Mouse (Mus musculus): Measurements from ENCODE around the gene Ets1. TPM values are rescaled to one million over a fixed set of nuclear protein-coding genes. Genes with fewer than 3 reads are reported as not detected.
A peak's percentile ranks its signal among the peaks of the same experiment; 100 is the strongest.

Gene Ets1
- polyA plus RNA-seq, 1 experiment from 2014 or later: 21.1 TPM

DNA sequence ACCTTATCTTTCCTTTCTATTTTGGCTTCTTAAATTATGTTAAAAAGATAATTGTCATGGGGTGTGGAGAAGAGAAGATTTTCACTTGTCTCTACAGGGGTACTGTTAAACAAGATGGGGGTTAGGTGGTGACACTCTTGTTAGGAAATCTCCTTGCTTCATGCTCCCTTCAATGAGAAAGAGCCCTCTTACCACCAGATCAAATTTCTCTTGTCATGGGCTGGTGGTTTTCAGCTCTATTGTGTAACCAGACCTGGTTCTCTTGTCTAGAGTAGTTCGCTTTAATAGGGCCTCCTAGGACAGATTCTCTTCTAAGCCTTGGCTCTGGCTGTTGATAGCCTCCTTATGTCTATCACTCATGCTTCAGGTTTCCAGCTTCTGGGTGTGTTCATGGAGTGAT, 18.3 kb downstream of the Ets1 start:
- Histone ChIP-seq H3K36me3 (replicated peaks) (no peaks in the 10 kb centered on the region), H3K9ac (no peak overlapping the region), H3K27ac (no peak overlapping the region), H3K4me2 (no peak overlapping the region), H3K27me3 (peaks cover 3% of the 10 kb centered on the region), H3K9me3 (no peaks in the 10 kb centered on the region), H3K4me1 (no peaks in the 10 kb centered on the region), H3K4me3 (replicated peaks) (no peak overlapping the region)
- 87% methylated on average over 1 of the region's 1 CpGs for WGBS
- ATAC-seq (ENCODE audit: low FRiP score): no peak

DNA sequence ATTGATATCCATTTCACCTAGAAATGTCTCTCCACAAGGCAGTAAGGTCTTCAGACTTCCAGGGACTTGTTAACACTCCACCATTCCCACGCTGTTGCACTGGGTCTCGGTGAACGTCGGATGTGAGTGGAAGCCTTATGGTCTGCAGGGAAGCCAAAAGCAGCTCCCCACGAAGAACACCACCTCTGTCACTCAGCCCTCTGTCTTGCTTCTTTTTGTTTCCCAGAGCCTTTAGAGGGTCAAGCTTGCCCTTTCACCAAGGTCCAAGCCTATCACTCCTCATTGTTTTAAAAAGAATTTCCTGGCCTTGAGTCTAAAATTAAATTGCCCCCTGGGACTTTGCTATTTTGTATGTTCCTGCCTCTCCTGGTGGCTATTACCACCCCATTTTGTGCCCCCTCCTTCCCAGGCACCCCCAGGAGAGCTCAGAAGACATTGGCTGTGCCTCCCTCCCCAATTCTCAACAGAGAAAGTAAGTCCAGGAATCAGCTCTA, 20.4 kb downstream of the Ets1 start:
- Histone ChIP-seq H3K9ac (no peak overlapping the region), H3K9me3 (no peaks in the 10 kb centered on the region), H3K27me3 (peaks cover 8% of the 10 kb centered on the region), H3K4me2 (no peak overlapping the region), H3K4me3 (replicated peaks) (no peak overlapping the region), H3K27ac (no peak overlapping the region), H3K4me1 (no peaks in the 10 kb centered on the region), H3K36me3 (replicated peaks) (no peaks in the 10 kb centered on the region)
- no peak for ATAC-seq (ENCODE audit: low FRiP score)
- WGBS: 63% methylated on average over 5 of the region's 5 CpGs

DNA sequence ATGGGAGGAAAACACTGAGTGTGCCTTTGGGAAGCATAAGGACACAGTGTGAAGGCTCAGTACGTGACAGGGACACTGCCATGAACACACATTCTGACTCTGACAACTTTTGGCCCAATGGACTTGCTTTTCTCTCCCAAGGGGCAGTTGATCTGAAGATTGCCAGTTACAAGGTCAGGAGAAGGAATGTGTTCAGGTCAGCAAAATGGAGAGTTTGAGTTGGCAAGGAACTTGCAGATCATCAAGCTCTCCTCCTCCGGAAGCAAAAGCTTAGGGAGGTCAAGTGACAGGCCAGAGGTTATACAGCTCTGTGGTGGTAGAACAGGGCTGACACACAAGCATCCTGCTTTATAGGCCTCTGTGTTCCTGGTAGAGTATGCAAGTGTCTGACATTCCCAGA, 21.1 kb downstream of the Ets1 start:
- Histone ChIP-seq H3K36me3 (replicated peaks) (no peaks in the 10 kb centered on the region), H3K27me3 (peaks cover 14% of the 10 kb centered on the region), H3K4me1 (no peaks in the 10 kb centered on the region), H3K9me3 (no peaks in the 10 kb centered on the region), H3K9ac (no peak overlapping the region), H3K27ac (no peak overlapping the region), H3K4me2 (no peak overlapping the region), H3K4me3 (replicated peaks) (no peak overlapping the region)
- 74% methylated on average over 2 of the region's 2 CpGs for WGBS
- no peak for ATAC-seq (ENCODE audit: low FRiP score)

DNA sequence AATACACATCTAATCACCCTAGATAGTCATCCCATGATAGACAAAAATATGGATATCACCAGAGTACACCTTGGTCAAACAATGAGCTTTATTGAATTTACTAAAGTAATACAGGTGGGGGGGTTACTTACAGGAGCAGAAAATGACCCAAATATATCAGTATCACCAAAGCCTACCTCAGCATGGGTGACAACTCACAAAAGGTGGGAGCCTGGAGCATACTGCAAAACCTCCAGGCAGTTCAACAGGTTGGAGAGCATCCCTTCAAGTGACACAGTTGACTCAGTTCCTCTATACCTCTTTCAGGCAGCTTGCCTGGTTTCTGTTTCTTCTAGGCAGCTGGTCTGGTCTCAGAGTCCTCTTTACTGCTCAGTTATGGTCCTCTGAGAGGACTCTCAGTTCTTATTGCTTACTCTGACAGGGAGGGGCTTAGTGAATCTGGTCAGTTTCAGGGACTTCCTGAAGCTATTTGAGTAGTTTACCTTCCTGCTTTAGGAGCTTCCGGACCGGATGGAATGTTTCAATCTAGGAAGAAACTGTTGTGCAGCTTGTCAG, 24.5 kb downstream of the Ets1 start:
- Histone ChIP-seq H3K27me3 (peaks cover 37% of the 10 kb centered on the region), H3K9me3 (no peaks in the 10 kb centered on the region), H3K4me2 (no peak overlapping the region), H3K9ac (no peak overlapping the region), H3K27ac (no peak overlapping the region), H3K36me3 (replicated peaks) (no peaks in the 10 kb centered on the region), H3K4me1 (no peaks in the 10 kb centered on the region), H3K4me3 (replicated peaks) (no peak overlapping the region)
- ATAC-seq (ENCODE audit: low FRiP score): no peak
- 100% methylated on average over 2 of the region's 2 CpGs for WGBS

DNA sequence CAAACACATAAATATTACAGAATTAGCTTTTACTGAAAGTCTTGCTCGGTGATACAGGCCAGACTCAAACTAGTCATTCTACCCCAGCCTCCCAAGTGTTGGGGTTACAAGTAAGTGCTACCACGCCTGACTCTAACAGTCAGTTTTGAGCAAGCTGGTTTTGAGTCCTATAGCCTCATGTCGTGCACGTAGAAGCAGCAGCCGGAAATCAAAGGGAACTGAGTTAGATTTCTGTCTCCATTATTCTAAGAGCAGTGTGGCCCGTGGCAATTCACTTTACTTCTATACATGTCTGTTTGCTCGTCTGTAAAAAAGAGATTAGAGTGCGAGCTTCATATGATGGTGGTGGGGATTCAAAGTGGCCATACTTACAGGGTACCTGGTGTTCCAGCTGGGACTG, 25.1 kb downstream of the Ets1 start:
- Histone ChIP-seq H3K4me2 (no peak overlapping the region), H3K9me3 (no peaks in the 10 kb centered on the region), H3K27me3 (peaks cover 41% of the 10 kb centered on the region), H3K36me3 (replicated peaks) (no peaks in the 10 kb centered on the region), H3K4me1 (no peaks in the 10 kb centered on the region), H3K27ac (no peak overlapping the region), H3K9ac (no peak overlapping the region), H3K4me3 (replicated peaks) (no peak overlapping the region)
- no peak for ATAC-seq (ENCODE audit: low FRiP score)
- 84% methylated on average over 8 of the region's 8 CpGs for WGBS

DNA sequence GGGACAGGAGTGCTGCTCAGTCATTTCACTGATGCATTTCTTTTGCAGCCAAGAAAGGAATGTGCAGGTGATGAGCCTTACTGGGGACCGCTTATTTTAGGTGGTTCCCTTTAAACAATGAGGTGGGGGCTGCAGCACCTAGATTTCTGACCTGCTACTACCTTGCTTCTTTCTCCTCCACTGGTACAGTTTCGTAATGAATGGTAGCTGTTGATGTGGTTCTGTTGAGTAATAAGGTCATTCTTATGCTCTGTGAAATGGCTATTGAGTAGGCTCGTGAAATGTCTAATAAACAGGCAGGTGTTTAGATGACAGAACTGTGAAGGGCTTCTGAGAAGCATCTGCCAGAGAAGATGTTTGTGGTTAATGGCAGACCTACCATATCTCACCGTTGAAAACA, 25.5 kb downstream of the Ets1 start:
- no peak overlapping the region for H3K27ac ChIP-seq
- H3K36me3 ChIP-seq (replicated peaks): no peaks in the 10 kb centered on the region
- H3K4me2 ChIP-seq: no peak overlapping the region
- peaks cover 46% of the 10 kb centered on the region for H3K27me3 ChIP-seq
- H3K9ac ChIP-seq: no peak overlapping the region
- ATAC-seq (ENCODE audit: low FRiP score): no peak
- no peak overlapping the region for H3K4me3 ChIP-seq (replicated peaks)
- H3K4me1 ChIP-seq: no peaks in the 10 kb centered on the region
- no peaks in the 10 kb centered on the region for H3K9me3 ChIP-seq
- WGBS: 88% methylated on average over 4 of the region's 4 CpGs

DNA sequence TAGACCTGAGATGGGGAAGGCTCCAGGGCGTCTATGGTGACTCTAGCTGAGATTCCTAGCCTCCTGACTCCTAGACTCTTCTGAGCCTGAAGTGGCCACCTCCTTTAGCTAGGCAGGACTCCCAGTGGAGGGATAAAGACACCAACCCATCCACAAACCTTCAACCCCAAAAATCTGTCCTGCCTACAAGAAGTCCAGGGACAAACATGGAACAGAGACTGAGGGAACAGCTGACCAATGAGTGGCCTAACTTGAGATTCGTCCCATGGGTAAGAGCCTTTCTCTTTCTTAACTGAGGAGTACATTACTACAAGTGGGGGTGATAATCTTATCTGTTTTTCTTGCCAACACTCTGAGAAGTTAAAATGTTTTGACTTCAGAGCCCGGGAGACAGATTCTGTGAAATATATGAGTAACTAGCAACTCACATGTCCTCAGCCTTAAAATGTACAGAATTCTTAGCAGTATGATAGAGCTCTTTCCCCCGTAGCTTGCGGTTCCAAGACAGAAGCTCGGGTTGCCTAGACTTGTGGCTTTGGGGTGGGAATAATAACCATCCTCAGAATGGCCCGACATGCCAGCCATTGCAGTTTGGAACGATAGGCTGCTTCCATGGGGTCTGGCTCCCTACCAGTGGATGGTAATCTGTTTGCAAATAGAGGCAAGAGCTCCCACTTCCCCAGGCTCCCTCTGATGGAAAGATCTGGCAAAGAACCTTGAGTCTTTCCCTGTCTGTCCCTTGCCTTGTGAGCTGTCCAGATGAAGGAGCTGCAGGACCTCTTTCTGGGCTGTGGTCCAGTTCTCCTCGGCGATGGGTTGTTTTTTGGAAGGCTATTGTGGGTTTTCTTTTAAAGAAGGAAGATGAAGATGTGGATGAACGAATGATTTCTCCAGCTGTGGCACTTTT, 30.8 kb downstream of the Ets1 start:
- 70% methylated on average over 11 of the region's 11 CpGs for WGBS
- Histone ChIP-seq H3K9me3 (no peaks in the 10 kb centered on the region), H3K27me3 (peaks cover 86% of the 10 kb centered on the region), H3K27ac (no peak overlapping the region), H3K36me3 (replicated peaks) (no peaks in the 10 kb centered on the region), H3K4me1 (peaks cover 18% of the 10 kb centered on the region), H3K4me2 (no peak overlapping the region), H3K9ac (no peak overlapping the region), H3K4me3 (replicated peaks) (no peak overlapping the region)
- no peak for ATAC-seq (ENCODE audit: low FRiP score)

DNA sequence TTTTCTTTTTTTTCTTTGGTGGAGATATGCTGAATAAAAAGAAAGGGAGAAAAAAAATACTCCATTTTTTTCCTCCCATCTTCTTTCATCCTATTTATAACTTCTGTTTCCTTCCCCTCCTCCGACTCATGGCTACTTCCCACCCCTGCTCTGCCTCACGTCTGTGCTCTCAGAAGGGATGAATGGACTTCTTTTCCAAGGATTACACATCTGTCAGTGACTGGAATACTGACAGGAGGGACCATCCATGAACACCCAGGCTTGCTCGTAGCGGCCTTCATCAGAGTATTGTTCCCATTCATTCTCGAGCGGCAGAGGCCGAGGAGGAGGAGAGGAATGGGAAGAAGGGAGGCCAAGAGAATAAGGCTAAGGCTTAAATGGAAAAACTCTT, 31.5 kb downstream of the Ets1 start:
- peaks cover 87% of the 10 kb centered on the region for H3K27me3 ChIP-seq

DNA sequence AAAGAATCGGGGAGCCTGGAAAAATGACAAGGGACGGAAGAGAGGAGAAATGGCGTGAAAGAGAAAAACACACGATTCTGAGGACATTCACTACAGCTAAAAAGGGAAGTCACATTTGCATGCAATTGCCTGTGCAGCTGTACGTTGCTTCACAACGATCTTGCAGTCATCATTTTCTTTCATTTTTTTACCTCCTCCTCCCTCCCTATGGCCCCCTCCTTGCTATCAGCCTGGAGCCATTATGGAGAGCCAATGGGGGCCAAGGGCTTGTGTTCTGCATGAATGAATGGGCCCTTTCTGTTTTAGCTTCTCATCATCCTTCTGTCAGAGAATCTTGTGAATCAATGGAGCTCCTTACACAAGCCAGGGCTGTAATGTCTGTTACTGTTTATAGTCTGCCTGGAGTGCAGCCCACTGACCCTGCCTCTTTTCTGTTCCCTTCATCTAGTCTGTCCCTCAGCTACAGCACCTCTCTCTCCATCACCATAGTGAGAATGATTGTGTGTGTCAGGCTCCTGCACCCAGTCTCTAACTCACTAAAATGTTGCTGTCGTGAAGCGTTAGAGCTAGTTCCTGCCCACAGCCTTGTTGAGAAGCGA, 32.2 kb downstream of the Ets1 start:
- peak; percentile 33; the same call in 1 of the 2 replicates for ATAC-seq (ENCODE audit: low FRiP score)
- no peak overlapping the region for H3K4me2 ChIP-seq
- H3K36me3 ChIP-seq (replicated peaks): no peaks in the 10 kb centered on the region
- H3K9ac ChIP-seq: no peak overlapping the region
- no peak overlapping the region for H3K27ac ChIP-seq
- WGBS: 48% methylated on average over 9 of the region's 9 CpGs
- H3K9me3 ChIP-seq: no peaks in the 10 kb centered on the region
- no peak overlapping the region for H3K4me3 ChIP-seq (replicated peaks)
- H3K4me1 ChIP-seq: peaks cover 28% of the 10 kb centered on the region
- peaks cover 89% of the 10 kb centered on the region for H3K27me3 ChIP-seq

More for the DNA sequence above, 31.5 kb downstream of the Ets1 start:
- ATAC-seq (ENCODE audit: low FRiP score): no peak
- no peak overlapping the region for H3K4me2 ChIP-seq
- H3K4me3 ChIP-seq (replicated peaks): no peak overlapping the region
- no peaks in the 10 kb centered on the region for H3K9me3 ChIP-seq
- H3K27ac ChIP-seq: no peak overlapping the region
- H3K9ac ChIP-seq: no peak overlapping the region
- H3K4me1 ChIP-seq: peaks cover 25% of the 10 kb centered on the region
- no peaks in the 10 kb centered on the region for H3K36me3 ChIP-seq (replicated peaks)
- 17% methylated on average over 7 of the region's 7 CpGs for WGBS

DNA sequence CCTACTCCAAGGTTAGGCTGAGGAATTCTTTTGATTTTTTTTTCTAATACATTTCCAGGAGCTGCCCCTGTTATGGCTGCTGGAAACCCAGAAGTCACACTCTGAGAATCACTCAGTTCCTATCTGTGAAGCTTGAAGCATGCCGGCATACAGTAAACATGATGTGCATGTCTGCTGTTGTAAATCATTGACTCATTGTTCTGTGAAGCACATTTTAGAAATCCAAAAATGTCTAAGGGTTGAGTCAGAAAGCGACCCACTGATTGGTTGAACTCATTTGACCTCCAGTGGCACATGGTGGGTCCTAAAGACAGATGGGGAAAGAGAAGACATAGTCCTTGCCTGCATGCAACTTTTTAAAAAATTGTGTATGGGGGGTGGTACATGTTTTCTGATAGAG, 33.4 kb downstream of the Ets1 start:
- H3K4me3 ChIP-seq (replicated peaks): no peak overlapping the region
- H3K9ac ChIP-seq: no peak overlapping the region
- ATAC-seq (ENCODE audit: low FRiP score): no peak
- H3K4me1 ChIP-seq: peaks cover 28% of the 10 kb centered on the region
- WGBS: 88% methylated on average over 2 of the region's 2 CpGs
- H3K27ac ChIP-seq: no peak overlapping the region
- no peaks in the 10 kb centered on the region for H3K36me3 ChIP-seq (replicated peaks)
- no peak overlapping the region for H3K4me2 ChIP-seq
- H3K9me3 ChIP-seq: no peaks in the 10 kb centered on the region
- H3K27me3 ChIP-seq: peaks cover 92% of the 10 kb centered on the region

DNA sequence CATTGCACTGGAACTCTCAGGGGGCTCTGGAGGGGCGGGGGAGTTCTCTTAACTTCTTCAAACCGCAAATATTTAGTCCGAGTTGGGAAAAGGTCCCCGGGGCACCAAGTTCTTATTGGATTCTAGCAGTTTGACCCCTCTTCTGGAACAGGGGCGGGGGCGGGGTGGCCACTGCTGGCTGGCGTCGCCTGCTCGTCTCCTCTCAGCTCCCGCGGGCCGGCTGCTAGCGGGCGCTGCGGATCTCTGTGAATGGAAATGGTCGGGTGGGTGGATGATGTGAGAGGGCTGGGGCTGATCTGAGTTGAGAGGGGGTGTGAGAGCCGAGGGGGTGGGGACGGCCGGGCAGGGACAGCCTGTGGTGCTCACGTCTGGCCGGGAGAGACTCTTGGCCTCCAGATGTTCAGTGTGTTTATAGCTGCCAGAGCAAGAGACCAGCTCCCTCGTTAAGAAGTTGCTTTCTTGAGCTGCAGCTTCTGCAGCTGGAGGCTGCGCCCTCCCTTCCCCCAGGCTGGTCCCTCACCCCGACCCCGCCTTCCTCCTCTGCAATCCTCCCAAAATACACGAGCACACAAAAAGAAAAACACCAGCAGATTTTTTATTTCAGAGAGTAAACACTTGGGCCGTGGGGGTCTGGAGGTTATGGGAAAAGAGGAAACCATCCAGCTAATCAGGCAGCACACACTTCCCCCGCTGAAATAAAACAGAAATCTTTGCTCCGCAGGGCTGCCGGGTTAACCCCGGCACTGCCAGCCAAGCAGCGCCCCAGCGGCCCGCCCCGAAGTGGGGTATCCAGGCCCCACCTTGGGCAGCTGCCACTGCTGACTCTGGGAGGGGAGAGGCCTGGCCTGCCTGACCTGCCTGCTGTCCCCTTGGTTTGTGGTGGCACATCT, 36.2 kb downstream of the Ets1 start:
- Histone ChIP-seq H3K9me3 (no peaks in the 10 kb centered on the region), H3K9ac (no peak overlapping the region), H3K36me3 (replicated peaks) (no peaks in the 10 kb centered on the region), H3K4me3 (replicated peaks) (peak overlapping the region; percentile 28), H3K4me1 (peaks cover 44% of the 10 kb centered on the region), H3K27me3 (peaks cover 93% of the 10 kb centered on the region), H3K4me2 (peak overlapping the region; percentile 57), H3K27ac (no peak overlapping the region)
- peak; percentile 48; the same call in 1 of the 2 replicates for ATAC-seq (ENCODE audit: low FRiP score)
- WGBS: under 1% methylated on average over 35 of the region's 35 CpGs

DNA sequence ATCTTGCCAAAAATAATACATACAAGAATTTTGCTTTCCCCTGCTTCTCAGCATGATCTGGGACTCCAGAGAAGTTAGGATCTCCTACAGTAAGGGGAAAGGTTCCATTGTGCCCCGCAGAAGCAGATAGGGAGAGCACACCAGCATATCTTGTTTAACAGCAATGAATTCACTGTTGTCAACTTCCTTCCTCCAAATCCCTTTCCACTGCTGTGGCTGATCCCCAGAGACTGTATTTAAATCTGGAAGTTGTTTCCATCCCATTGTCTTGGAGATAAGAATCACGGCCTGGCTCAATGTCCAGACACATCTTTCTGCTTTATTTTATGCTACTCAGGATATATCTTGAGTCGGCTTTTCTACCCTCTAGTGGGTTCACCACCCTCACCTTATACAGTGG, 37.9 kb downstream of the Ets1 start:
- ATAC-seq (ENCODE audit: low FRiP score): no peak
- WGBS: 78% methylated on average over 3 of the region's 3 CpGs
- Histone ChIP-seq H3K4me1 (peaks cover 32% of the 10 kb centered on the region), H3K4me3 (replicated peaks) (no peak overlapping the region), H3K4me2 (no peak overlapping the region), H3K9ac (no peak overlapping the region), H3K36me3 (replicated peaks) (no peaks in the 10 kb centered on the region), H3K27me3 (peaks cover 91% of the 10 kb centered on the region), H3K9me3 (no peaks in the 10 kb centered on the region), H3K27ac (no peak overlapping the region)
